Mouse (Mus musculus): ENCODE results near the gene Cenph.
A peak's percentile ranks its signal among the peaks of the same experiment; 100 is the strongest.

DNA sequence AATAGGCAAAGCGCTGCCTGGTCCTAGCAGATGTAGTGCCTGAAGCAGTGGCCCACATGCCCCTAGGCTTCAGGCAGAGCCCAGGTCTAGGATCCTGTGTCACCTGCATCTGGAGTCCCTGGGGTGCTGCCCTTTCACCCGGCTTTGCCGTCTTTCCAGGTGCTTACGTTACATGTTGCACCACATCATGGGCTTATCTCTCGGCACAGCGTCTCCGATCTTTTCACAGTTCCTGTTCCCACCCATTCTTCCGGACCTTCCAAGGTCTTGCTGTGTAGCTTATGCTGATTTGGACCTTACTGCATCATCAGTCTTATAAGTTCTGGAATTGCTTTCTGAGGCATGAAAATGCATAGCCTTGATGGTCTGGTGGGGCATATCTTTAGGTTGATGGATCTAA is 23.2 kb downstream of the Cenph start:
- TF ChIP-seq GATA1 (IDR thresholded peaks at IDR 0.05; ENCODE audit: low read length): peak; percentile 48
- no peak for TF ChIP-seq TAL1 (IDR thresholded peaks at IDR 0.05; ENCODE audit: low read length)
